Mouse (Mus musculus): ENCODE measurements around the gene Zp1. TPM values are rescaled to one million over a fixed set of nuclear protein-coding genes. Genes with fewer than 3 reads are reported as not detected.

Zp1 gene
- polyA plus RNA-seq, 1 experiment from 2014 or later: 0.17 TPM

DNA sequence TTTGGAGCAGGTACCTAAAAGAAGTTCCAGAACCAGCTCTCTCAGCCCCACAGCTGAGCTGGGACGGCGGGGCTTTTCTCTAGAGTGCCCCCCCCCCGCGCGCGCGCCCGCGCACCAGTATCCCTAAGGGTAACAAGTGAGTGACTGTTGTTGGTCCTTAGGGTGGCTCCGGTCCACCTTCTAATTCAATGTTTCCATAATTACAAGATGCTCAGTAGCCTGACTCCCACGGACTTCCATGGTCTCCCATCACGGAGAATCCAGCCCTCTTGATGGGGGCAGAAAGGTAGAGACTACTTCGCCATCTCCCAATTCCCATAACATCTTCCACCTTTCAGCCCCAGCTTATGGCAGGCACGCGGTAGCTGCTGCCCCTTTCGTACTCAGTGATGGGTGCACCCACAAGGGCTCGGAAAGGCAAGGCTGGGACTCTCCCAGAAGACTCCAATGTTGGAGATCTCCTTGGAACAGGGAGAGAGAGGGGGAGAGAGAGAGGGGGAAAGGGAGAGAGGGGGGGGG is 51.8 kb downstream of the Zp1 start:
- ChIA-PET POLR2A (no interaction called here), CTCF (interaction anchor here (1.1 to 1.3 kb wide), 2 partner anchors 90 to 184 kb away, joined by 3 read pairs; no protein-coding TSS in a partner anchor)
- DNase-seq (ENCODE audit: low read depth, low spot score): no peak
- H3K27me3 ChIP-seq: no peaks in the 10 kb centered on the region
- ATAC-seq: no peak
- TF ChIP-seq CTCF (IDR thresholded peaks at IDR 0.05): no peak
- in situ Hi-C loops (cut with MboI; ENCODE audit: low pct_unique_long_range_greater_than_20kb): no loop called here

DNA sequence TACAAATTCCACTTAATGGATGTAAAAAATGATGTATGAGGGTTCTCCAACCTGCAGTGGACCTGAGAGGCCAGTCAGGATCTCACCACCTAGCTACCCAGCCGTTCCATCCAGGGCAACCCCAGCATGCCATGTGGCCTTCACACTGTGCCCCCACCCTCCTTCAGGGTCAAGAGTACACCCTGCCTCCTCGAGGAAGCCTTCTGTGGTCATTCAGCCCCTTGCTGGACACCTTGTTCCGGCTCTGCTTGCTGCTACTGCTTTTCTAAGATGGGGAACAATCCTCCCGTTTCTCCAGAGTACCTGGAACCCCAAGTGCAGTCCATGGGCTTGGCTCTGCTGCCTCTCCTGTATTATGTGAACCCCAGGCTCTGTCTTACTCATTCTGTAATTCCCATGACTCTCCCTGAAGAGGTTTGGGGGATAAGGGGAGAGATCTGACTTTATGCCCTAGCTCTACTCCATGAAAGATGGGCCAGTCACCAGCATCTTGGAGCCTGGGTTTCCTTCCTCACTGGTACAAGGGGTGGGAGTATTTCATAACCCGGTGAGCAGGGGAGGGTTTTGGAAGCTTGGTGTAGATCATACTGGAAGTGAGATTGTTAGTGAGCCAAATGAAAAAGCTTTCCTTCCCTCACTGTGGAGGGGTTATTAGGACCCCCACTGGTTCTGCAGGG is 52.3 kb downstream of the Zp1 start:
- POLR2A ChIA-PET: interaction anchor here (0.6 kb wide), 1 partner anchor 23 kb away, joined by 3 read pairs; no protein-coding TSS in a partner anchor
- in situ Hi-C loops (cut with MboI; ENCODE audit: low pct_unique_long_range_greater_than_20kb): no loop called here
- no peak for TF ChIP-seq CTCF (IDR thresholded peaks at IDR 0.05)
- ATAC-seq (no peak), DNase-seq (ENCODE audit: low read depth, low spot score) (no peak)
- H3K27me3 ChIP-seq: no peaks in the 10 kb centered on the region
- CTCF ChIA-PET: interaction anchor here (1.0 to 1.3 kb wide), 3 partner anchors 91 to 183 kb away, joined by 3 read pairs; no protein-coding TSS in a partner anchor

DNA sequence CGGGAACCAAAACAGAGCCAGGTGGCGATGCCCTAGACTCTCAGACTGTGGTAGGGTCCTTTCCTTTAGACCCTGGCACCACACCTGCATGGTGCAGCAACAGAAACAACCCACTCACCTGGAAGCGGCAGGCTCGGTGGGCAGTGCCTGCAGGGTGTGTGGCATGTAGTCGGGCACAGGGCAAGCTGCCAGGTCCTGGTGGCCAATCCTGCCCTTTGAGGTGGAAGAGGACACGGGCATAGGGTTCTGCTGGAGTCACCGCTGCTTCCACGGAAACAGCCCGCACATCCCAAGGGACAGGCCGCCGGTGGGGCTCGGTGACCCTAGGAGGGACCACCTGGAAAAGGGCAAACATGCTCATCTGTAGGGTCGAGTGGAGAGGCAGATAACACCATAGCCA is 54.1 kb downstream of the Zp1 start:
- no peak for TF ChIP-seq CTCF (IDR thresholded peaks at IDR 0.05)
- ChIA-PET CTCF (no interaction called here), POLR2A (no interaction called here)
- no peaks in the 10 kb centered on the region for H3K27me3 ChIP-seq
- DNase-seq (ENCODE audit: low read depth, low spot score) (no peak), ATAC-seq (no peak)
- in situ Hi-C loops (cut with MboI; ENCODE audit: low pct_unique_long_range_greater_than_20kb): no loop called here

Other genes with a start within 250 kb of the Zp1 start
- gene Pga5, start 242.6 kb downstream of the Zp1 start, polyA plus RNA-seq (2021): 0.06 TPM
- gene Vps37c, start 231.9 kb downstream of the Zp1 start, polyA plus RNA-seq (2021): 52.9 TPM
- not detected for gene Cd5, start 181.6 kb downstream of the Zp1 start, polyA plus RNA-seq (2021)
- gene Cd6, start 90.6 kb downstream of the Zp1 start, polyA plus RNA-seq (2021): 0.08 TPM
- 0.26 TPM for gene Slc15a3, start 80.9 kb downstream of the Zp1 start, polyA plus RNA-seq (2021)
- 114 TPM for gene Tmem132a, start 50.7 kb downstream of the Zp1 start, polyA plus RNA-seq (2021)
- gene Tmem109, start 38.6 kb downstream of the Zp1 start, polyA plus RNA-seq (2021): 81.0 TPM
- 251 TPM for gene Prpf19, start 25.4 kb downstream of the Zp1 start, polyA plus RNA-seq (2021)
- 0.21 TPM for gene Ptgdr2, start 16.5 kb upstream of the Zp1 start, polyA plus RNA-seq (2021)
- 21.1 TPM for gene Ccdc86, start 28.6 kb upstream of the Zp1 start, polyA plus RNA-seq (2021)
- not detected for gene Ms4a10, start 54.0 kb upstream of the Zp1 start, polyA plus RNA-seq (2021)
- not detected for gene Ms4a15, start 72.6 kb upstream of the Zp1 start, polyA plus RNA-seq (2021)
- not detected for gene Ms4a18, start 97.4 kb upstream of the Zp1 start, polyA plus RNA-seq (2021)
- not detected for gene Ms4a8a, start 160.5 kb upstream of the Zp1 start, polyA plus RNA-seq (2021)
- not detected for gene 1700017D01Rik, start 210.2 kb upstream of the Zp1 start, polyA plus RNA-seq (2021)
- gene 1700025F22Rik, start 244.7 kb upstream of the Zp1 start, polyA plus RNA-seq (2021): not detected

All from Patski (cell line).